Mouse (Mus musculus) urinary bladder, postnatal 14 days (tissue): ENCODE measurements around the gene Usp29.
"Not testable (repeated sequence)": the region's sequence is repeated elsewhere in the genome, so short reads cannot be mapped to it uniquely, and the experiment has no call there.

Experiments
- DNase-seq: peaks from one replicate; pipeline ENCODE4 v3.0.0; 2021; ENCODE audit warnings: low spot score

Usp29 gene

DNA sequence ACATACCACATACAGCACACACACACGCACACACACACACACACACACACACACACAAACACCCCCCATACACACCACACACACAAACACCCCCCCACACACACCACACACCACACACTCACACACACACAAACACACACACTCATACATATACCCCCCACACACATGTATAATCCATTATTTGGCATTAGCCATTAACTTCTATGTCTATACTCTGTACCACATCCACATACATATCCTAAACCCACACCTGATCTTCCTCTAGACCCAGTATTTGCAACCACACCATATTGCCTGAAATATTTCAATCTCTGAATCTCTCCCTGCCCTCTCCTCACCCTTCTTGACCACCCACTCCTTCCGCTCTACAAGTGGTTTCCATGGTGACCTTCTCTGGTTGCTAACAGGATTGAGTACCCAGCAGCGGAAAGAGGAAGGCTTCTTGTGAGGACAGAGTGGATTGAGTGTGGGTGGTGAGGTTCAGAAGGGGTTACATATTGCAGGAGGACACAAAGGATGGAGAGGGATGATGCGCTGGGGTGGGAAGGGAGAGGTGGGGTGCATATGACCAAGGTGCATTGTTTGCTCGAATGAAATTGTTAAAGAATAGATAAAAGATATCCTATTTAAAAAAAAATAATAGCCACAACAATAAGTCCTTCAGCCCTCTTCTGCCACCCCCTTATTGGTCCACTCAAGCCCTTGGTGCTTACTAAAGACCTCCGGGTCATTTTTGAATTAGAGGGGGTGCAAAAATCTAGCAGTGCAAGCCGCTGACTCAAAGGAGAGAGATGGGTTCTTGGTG lies 195.8 kb downstream of the Usp29 start:
- no peak for DNase-seq

DNA sequence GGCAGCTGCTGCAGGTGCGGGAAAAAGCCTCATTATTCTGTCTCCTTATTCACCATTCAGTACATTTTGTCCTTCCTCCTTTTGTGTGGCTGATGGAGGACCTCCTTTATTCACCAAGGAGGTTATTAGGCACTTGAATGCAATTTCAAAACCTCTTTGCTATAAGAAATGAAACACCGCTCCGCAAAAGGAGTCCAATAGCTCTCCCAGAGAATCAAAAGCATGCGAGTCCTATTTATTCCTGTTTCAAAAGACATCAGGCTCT lies 196.3 kb downstream of the Usp29 start:
- DNase-seq = no peak

DNA sequence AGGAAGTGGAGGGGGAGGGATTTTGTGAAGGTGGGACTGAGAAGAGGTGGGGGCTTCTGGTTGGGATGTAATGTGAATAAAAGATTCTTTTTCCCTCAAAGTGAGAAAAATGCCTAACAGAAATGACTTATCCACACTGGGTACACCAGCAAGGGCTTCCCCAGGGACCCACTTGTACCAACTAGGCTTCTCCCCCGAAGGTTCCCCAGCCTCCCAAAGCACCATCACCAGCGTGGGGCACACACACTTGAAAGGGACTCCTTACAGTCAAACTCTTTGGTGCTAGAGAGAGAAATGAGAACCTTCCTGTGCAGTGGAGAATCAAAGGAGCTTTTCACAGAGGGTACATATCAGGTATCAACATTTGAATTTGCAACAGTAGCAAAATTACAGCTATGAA lies 198.9 kb downstream of the Usp29 start:
- DNase-seq = no peak

DNA sequence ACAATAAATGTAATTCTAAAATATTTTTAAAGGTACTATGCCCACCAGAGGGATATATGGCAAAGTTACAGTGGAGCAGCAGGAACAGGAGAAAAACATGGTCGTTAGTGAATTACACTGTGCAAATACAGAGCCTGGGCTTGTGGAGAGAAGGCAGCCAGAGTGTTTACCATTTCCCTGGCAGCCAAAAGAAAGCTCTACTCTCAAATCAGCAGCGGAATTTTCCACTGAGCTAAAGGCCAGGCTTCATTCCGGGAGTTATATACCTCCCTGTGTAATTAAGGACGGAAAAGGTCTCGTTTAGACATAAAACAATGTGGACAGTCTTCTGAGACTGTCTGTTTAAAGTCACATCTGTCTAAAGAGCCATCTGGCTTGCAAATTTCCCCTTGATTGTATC lies 204.4 kb downstream of the Usp29 start:
- DNase-seq = no peak

DNA sequence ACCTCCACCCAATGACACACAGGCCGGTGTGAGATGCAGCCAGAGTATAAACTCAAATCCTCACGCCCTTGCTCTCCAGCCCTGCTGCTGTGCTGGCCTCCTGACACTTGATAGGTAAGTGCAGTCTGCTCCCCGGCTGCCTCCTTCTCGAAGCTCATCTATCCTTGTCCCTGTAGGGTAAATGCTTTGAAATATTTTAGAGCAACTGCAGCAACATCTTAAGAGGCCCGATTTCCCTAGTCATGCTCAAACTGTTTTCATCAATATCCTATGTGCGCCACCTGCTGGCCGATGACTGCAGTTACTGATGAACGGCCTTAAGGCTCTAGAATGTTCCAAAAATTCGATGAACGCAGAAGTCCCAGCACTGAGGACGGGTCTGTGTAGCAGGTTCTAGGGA lies 206.7 kb downstream of the Usp29 start:
- DNase-seq = peak; percentile 79

DNA sequence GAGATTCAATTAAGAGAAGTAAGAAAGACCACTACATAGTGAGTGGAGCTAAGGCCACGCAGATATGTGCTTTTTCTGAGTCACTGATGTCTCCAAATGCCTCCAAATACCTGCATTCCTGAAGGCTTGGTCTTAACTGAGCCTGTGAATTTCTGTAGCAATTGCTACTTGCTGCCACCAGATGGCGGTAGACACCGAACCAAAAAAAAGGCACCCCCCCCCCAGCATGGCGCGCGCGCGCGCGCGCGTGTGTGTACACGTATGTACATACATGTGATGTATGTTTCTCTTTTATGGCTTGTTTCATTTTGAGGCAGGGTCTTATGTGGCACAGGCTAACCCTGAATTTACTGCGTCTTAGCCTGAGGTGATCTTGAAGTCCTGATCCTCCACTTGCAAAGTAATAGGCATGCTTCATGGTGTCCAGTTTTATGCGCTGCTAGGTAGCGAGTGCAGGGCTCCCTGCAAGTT lies 210.4 kb downstream of the Usp29 start:
- no peak for DNase-seq

DNA sequence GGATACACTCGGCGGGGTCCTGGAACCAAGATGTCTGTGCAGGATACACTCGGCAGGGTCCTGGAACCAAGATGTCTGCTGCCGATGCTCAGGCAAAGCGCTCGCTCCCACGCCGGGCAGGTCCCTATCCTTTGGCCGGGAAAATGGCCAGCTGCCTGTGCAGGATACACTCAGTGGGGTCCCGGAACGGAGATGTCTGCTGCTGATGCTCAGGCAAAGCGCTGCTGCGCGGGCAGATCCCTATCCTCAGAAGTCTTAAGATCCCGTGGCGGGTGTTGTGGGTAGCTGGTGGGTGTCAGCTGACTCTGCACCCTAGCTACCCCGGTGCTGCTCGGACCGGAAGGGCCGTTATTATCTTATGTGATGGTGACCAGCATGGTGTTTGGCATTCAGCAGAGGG lies 217.7 kb downstream of the Usp29 start:
- DNase-seq = not testable (repeated sequence)

DNA sequence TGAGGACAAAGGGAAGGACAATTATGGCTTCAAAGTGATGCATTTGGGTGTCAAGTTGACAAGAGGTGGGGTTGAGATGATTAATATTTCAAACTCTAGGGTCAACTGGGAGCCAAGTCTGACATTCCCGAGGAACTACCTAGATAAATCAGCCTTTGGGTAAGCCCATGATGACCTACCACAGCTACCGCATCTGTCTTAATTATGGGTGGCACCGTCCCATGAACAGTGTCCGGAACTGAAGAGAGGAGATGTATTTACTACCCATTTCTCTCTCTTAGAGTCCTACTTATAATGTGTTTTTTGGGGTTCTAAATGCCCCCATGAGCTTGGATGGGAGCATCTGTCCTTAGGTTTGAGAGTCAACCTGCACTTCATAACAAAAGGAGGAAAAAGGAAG lies 226.2 kb downstream of the Usp29 start:
- no peak for DNase-seq

DNA sequence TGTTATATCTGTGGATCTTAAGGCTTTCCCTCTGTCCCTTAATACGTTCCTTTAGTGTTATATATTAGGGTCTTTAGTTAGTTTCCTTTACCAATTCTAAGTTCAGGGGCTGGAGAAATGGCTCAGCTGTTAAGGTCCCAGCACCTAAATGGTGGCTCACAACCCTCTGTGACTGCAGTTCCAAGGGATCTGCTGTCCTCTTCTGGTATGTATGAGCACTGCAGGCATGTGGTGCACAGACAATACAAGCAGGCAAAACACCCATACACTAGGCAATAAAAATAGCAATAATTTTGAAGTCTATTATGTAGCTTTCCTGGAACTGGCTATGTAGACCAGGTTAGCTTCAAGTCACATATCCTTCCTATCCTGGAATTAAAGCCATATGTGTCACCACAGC lies 228.2 kb downstream of the Usp29 start:
- DNase-seq = no peak

DNA sequence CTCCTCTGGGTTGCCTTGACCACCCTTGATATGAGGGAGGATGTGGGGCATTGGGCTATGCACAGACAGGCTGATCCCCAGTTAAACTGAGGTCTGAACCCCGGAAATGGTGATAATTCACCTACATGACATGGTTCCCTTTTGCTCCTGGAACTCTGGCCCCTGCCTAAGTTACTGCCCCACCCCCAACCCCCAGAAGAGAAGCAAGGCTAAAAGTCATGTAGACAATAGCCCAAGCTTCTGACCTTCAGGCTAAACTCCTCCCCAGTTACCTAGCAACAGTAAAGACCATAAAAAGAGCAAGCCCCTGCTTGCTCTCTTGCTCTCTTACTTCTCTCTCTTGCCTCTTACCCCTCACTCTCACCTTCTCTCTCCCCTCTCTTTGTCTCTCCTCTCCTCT lies 243.2 kb downstream of the Usp29 start:
- DNase-seq = no peak

DNA sequence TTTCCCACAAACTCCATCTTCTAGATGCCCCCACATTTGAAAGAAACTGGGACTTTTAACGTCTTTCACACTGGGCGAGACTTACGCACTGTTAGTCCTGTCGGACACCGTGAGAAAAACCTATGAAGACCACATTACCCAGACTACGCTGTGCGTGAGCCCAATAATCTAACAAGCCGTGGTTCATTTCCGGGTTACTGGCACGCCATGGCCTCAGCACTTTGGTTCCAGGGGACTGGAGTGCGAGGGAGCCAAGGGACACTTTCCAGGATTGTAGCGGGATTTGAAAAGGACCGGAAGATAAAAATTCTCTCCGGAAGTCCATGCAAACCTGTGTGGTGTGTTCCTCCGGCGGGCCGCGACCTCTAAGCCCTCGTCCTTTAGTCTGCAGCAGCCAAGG lies 246.5 kb downstream of the Usp29 start:
- no peak for DNase-seq

DNA sequence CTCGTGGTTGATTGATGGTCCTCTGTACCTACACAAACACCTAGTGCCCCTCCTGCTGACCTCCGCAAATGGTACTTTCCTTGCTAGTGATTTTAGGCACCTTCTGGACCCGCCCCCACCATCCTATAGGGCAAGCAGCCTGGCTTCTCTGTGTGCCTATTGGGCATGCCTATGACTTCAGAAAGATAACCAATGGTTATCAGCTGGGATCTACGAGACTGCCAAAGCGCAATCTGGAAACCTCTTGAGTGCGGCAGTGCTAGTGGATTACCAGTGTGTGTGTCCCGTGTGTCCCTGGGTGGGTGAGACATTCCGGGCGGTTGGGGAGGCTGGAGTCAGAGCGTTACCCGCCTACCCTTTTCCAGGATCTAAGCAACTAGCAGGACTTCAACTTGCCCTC lies 264.9 kb downstream of the Usp29 start, which contains the start of gene Aurkc:
Gene Aurkc (plus strand): TSS at position 50 of the 400 bp plus-strand sequence.
- not testable (repeated sequence) for DNase-seq

DNA sequence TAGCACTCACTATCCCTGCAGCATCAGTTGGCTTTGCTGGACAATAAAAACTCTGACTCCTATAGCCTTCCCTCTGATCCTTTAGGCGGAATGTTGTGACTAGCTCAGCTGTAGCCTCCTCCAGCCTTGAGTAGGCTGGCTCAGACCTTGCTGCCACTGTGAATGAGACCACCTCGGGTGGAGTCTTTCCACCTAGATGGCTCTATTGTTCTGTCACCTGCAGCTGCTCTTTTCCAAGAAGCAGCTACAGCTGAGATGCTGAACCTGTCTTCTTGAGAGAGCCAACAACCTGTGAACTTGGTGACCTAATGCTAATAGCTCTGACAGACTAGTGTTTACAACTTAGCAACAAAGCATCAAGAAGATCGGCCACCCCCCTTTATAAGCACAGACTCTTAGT lies 268.5 kb downstream of the Usp29 start:
- DNase-seq = not testable (repeated sequence)

DNA sequence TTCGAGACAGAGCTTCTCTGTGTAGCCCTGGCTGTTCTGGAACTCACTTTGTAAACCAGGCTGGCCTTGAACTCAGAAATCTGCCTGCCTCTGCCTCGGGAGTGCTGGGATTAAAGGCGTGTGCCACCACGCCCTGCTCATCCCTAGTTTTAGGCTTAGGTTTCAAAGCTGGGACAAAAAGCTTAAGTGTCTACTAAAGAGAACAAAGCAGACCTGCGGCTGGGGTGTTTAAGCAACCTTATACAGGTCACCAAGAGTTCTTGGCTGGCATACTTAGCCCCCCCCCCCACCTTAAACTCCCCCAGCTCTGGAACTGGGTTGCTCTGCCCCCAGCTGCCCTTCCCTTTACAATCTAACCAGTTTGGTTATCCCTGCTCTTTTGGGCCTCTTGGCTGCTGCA lies 275.1 kb downstream of the Usp29 start:
- DNase-seq = not testable (repeated sequence)
